Mouse (Mus musculus) hindbrain, embryonic 14.5 days (tissue): ENCODE results near the gene Fcgr3. TPM values are rescaled to one million over a fixed set of nuclear protein-coding genes. Genes with fewer than 3 reads are reported as not detected.
A peak's percentile ranks its signal among the peaks of the same experiment; 100 is the strongest.

Source experiments
- ATAC-seq: fragments of 200-750 bp; cut with Nextera tagmentation; 2 replicates; pipeline ENCODE4 v1.8.0; 2017; ENCODE audit warnings: moderate number of reproducible peaks, mild to moderate bottlenecking, moderate TSS enrichment, moderate library complexity; ENCODE audit not compliant: low FRiP score
- DNase-seq: peaks from one replicate; pipeline ENCODE4 v3.0.0-alpha.2; 2015; ENCODE audit warnings: low spot score
- H3K27ac ChIP-seq: fragments of 300-500 bp; sonication (generic); 2 replicates; pipeline ENCODE4 v1.5.1; 2014; ENCODE audit warnings: mild to moderate bottlenecking, moderate library complexity
- H3K27me3 ChIP-seq: fragments of 300-500 bp; sonication (generic); 2 replicates; pipeline ENCODE4 v1.6.1; 2014; ENCODE audit warnings: mild to moderate bottlenecking, low read length, mixed read lengths; ENCODE audit not compliant: control insufficient read depth, insufficient read depth
- H3K36me3 ChIP-seq: fragments of 300-500 bp; sonication (generic); replicated peaks from 2 replicates; pipeline ENCODE4 v1.6.1; 2014; ENCODE audit not compliant: control insufficient read depth, insufficient read depth
- H3K4me1 ChIP-seq: fragments of 300-500 bp; sonication (generic); replicated peaks from 2 replicates; pipeline ENCODE4 v1.6.1; 2014; ENCODE audit warnings: antibody characterized with exemption, low read length, mixed read lengths; ENCODE audit not compliant: control insufficient read depth, insufficient read depth
- H3K4me2 ChIP-seq: fragments of 300-500 bp; sonication (generic); replicated peaks from 2 replicates; pipeline ENCODE4 v1.6.1; 2014; ENCODE audit warnings: mild to moderate bottlenecking, moderate library complexity
- H3K4me3 ChIP-seq: fragments of 300-500 bp; sonication (generic); replicated peaks from 2 replicates; pipeline ENCODE4 v1.5.1; 2014; ENCODE audit warnings: mild to moderate bottlenecking, low read length
- H3K9ac ChIP-seq: fragments of 300-500 bp; sonication (generic); 2 replicates; pipeline ENCODE4 v1.6.1; 2014
- H3K9me3 ChIP-seq: fragments of 300-500 bp; sonication (generic); 2 replicates; pipeline ENCODE4 v1.6.1; 2016; ENCODE audit warnings: low read length; ENCODE audit not compliant: control insufficient read depth
- WGBS: fragments of 180-500 bp; shearing (Covaris S2); extraction: QIAGEN DNeasy Blood & Tissue Kit; methylation state at CpG from one replicate; pipeline ENCODE4 v1.1.7; 2014; 5-methylcytosine and 5-hydroxymethylcytosine counted together
- polyA plus RNA-seq: library from polyadenylated mRNA; unstranded; fragments of >200 nt; fragmentation: Nextera tagmentation; extraction: Ambion mirVana; gene quantifications from 2 replicates; pipeline ENCODE4 v1.2.1, GENCODE M21; 2014

Gene Fcgr3
- polyA plus RNA-seq, 1 experiment from 2014 or later = 11.6 TPM

DNA sequence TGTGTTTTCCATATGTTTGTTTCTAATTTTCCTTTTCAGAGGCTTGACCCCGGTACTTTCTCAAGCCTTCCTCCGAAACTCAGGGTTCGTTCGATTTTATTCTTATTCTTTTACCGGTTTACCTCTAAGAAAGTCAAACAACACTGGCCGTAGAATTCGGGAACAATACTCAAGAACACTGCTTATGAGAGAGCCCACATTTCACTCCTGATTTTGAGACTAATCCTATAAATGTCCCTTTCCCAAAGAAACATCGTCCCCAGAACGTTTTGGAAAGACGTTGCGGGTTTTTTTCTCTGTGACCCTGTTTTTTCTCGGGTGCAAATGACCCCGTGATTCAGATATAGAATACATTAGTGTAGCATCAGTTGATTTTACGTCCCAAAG, 19.7 kb downstream of the Fcgr3 start:
- DNase-seq = no peak
- Histone ChIP-seq H3K4me3 (peak overlapping the region; percentile 43), H3K9ac (peak overlapping the region; percentile 60), H3K4me2 (peak overlapping the region; percentile 50), H3K4me1 (no peaks in the 10 kb centered on the region), H3K36me3 (no peaks in the 10 kb centered on the region), H3K27ac (peak overlapping the region; percentile 65; the same call in 1 of the 2 replicates), H3K9me3 (no peaks in the 10 kb centered on the region), H3K27me3 (no peaks in the 10 kb centered on the region)
- WGBS = 4% methylated on average over 14 of the region's 14 CpGs
- peak; percentile 5; the same call in 1 of the 2 replicates for ATAC-seq

GRCm38 (mm10) chr1:171044365-171045078, 20.2 kb downstream of the Fcgr3 start:
- H3K27ac ChIP-seq = peak overlapping the region; percentile 80
- no peaks in the 10 kb centered on the region for H3K4me1 ChIP-seq
- whole genome bisulfite sequencing = under 1% methylated on average over 33 of the region's 33 CpGs
- H3K4me2 ChIP-seq = peak overlapping the region; percentile 50
- H3K9me3 ChIP-seq = no peaks in the 10 kb centered on the region
- DNase-seq = peak; percentile 100
- H3K27me3 ChIP-seq = no peaks in the 10 kb centered on the region
- H3K4me3 ChIP-seq = peak overlapping the region; percentile 43
- ATAC-seq = peak; percentile 96
- peak overlapping the region; percentile 60 for H3K9ac ChIP-seq
- H3K36me3 ChIP-seq = no peaks in the 10 kb centered on the region

DNA sequence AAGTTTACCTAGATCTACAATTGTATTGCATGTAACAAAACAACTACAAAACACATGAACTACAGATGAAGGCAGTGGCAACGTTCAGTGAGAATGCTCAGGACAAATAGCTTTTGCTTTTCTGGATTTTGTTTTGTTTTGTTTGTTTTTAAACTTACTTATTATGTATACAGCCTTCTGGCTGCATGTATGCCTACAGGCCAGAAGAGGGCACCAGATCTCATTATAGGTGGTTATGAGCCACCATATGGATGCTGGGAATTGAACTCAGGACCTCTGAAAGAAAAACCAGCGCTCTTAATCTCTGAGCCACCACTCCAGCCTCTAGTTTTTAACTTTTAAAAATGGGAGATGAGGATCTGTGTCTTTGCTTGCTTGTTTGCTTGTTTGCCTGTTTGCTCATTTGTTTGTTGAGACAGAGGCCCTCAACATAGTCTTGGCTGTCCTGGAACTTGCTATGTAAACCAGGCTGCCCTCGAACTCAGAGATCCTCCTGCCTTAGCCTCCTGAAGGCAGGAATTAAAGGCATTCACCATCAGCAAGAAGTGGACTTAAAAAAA, 21.1 kb downstream of the Fcgr3 start:
- Histone ChIP-seq H3K27me3 (no peaks in the 10 kb centered on the region), H3K4me1 (no peaks in the 10 kb centered on the region), H3K4me2 (peak overlapping the region; percentile 50), H3K27ac (peak overlapping the region; percentile 80; the same call in 1 of the 2 replicates), H3K9ac (peak overlapping the region; percentile 55), H3K4me3 (peak overlapping the region; percentile 43), H3K36me3 (no peaks in the 10 kb centered on the region), H3K9me3 (no peaks in the 10 kb centered on the region)
- DNase-seq (no peak), ATAC-seq (no peak)
- WGBS = 66% methylated on average over 3 of the region's 3 CpGs

DNA sequence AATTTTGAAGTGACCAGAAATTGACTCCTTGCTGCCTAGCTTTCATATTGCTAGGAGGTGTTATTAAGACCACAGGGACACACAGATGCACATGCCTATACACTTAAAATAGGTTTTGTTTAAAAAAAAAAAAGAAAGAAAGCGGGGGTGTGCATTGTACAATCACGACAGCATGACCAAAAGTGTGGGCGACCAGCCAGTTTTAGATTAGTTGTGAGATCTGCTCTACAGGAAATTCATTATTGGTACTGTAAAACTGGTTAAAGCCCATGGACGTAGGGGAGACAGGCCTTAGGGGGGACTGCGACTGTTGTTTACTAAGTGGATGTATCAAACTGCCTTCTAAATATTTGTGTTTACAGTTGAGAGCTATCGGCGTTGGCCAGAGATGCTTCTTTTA, 24.9 kb downstream of the Fcgr3 start:
- DNase-seq = no peak
- H3K27ac ChIP-seq = no peak overlapping the region
- H3K4me3 ChIP-seq = no peak overlapping the region
- H3K27me3 ChIP-seq = peaks cover 9% of the 10 kb centered on the region
- no peaks in the 10 kb centered on the region for H3K36me3 ChIP-seq
- 0 out of 2 replicates have a peak, but pooled peaks cover 7% of the 10 kb centered on the region for H3K4me1 ChIP-seq
- no peak overlapping the region for H3K4me2 ChIP-seq
- 90% methylated on average over 7 of the region's 7 CpGs for WGBS
- no peaks in the 10 kb centered on the region for H3K9me3 ChIP-seq
- ATAC-seq = no peak
- H3K9ac ChIP-seq = no peak overlapping the region

DNA sequence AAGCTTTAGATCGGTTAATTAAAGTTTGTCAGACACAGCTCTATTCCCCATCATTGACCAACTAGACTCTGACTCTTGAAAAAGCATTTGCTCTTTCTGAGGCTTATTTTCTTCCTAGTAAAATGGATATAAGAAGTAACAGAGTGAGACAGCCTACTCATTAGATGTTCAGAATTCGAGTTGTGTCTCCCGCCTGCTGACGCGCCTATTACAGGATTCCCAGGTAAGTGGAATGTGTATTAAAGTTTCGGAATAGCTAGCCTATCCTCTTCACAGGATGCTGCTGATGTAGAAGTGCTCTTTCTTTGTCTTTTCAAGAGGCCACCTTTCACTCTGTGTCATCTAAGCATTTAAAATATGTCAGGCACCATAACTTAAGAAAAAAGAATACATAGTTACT, 25.6 kb downstream of the Fcgr3 start:
- H3K4me2 ChIP-seq = peak overlapping the region; percentile 34; the same call in 1 of the 2 replicates
- H3K9me3 ChIP-seq = no peaks in the 10 kb centered on the region
- H3K9ac ChIP-seq = no peak overlapping the region
- no peak for ATAC-seq
- H3K36me3 ChIP-seq = no peaks in the 10 kb centered on the region
- no peak for DNase-seq
- WGBS = 82% methylated on average over 6 of the region's 6 CpGs
- H3K27ac ChIP-seq = no peak overlapping the region
- H3K4me1 ChIP-seq = 0 out of 2 replicates have a peak, but pooled peaks cover 9% of the 10 kb centered on the region
- H3K4me3 ChIP-seq = no peak overlapping the region
- peaks cover 9% of the 10 kb centered on the region for H3K27me3 ChIP-seq

- Histone ChIP-seq H3K4me1 (0 out of 2 replicates have a peak, but pooled peaks cover 9% of the 10 kb centered on the region), H3K27me3 (peaks cover 9% of the 10 kb centered on the region), H3K4me3 (peak overlapping the region; percentile 78), H3K36me3 (no peaks in the 10 kb centered on the region), H3K27ac (peak overlapping the region; percentile 85), H3K9me3 (no peaks in the 10 kb centered on the region), H3K9ac (peak overlapping the region; percentile 81), H3K4me2 (peak overlapping the region; percentile 59)
- under 1% methylated on average over 47 of the region's 47 CpGs for WGBS
- DNase-seq = peak; percentile 96
- ATAC-seq = peak; percentile 78
Observed at GRCm38 (mm10) chr1:171037861-171038721, 26.6 kb downstream of the Fcgr3 start.

DNA sequence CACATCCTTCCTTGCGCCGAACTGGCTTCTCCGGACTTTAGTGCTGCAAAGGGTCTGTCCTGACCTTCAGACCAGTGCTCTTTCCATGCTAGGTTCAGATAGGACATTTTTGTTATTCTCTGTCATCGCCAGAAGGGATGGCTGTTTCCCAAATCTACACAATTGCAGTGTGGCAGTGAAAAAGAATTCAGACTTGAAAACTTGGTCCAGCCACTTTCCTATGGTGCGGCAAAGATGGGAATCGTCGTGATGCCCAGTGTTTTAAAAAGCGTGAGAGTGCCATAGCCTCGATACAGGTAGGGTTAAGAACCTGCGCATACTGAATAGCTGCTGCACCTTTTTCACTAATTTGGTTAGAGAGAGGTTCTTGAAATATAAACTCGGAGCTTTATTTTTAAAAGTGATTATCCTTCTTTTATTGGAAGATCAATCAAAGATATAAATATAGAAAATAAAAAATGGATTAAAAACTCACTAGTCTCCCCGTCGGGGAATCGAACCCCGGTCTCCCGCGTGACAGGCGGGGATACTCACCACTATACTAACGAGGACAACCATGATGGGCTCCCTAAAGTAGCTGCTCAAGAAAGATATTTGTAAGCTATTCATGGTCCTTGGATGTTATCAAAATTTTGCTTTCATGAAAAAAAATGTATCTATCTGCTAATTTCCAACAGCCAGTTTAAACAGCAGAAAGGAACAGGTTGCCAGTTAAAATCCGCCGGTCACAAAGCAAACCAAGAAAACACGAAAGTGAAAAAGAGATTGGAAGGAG, 28.0 kb downstream of the Fcgr3 start:
- 3% methylated on average over 22 of the region's 22 CpGs for WGBS
- Histone ChIP-seq H3K4me2 (peak overlapping the region; percentile 60), H3K9me3 (no peaks in the 10 kb centered on the region), H3K4me1 (peaks cover 15% of the 10 kb centered on the region; the same call in 1 of the 2 replicates), H3K27ac (no peak overlapping the region), H3K27me3 (peaks cover 12% of the 10 kb centered on the region), H3K4me3 (peak overlapping the region; percentile 34), H3K36me3 (no peaks in the 10 kb centered on the region), H3K9ac (peak overlapping the region; percentile 25; the same call in 1 of the 2 replicates)
- ATAC-seq = peak; percentile 64
- DNase-seq = peak; percentile 98

GRCm38 (mm10) chr1:171035611-171036010, 29.1 kb downstream of the Fcgr3 start:
- no peak overlapping the region for H3K4me3 ChIP-seq
- ATAC-seq = no peak
- no peak for DNase-seq
- WGBS = 58% methylated on average over 11 of the region's 11 CpGs
- H3K36me3 ChIP-seq = no peaks in the 10 kb centered on the region
- H3K27ac ChIP-seq = no peak overlapping the region
- H3K4me1 ChIP-seq = peaks cover 15% of the 10 kb centered on the region; the same call in 1 of the 2 replicates
- H3K9me3 ChIP-seq = no peaks in the 10 kb centered on the region
- peak overlapping the region; percentile 94 for H3K4me2 ChIP-seq
- H3K27me3 ChIP-seq = peaks cover 22% of the 10 kb centered on the region
- H3K9ac ChIP-seq = no peak overlapping the region
